Mouse (Mus musculus): ENCODE measurements at regions not wholly inside any gene's neighbourhood (a gene's known extent, or its start where the extent isn't known, plus 50 kb on each side); places are given as distances from the start of the nearest gene placed in this dataset.

DNA sequence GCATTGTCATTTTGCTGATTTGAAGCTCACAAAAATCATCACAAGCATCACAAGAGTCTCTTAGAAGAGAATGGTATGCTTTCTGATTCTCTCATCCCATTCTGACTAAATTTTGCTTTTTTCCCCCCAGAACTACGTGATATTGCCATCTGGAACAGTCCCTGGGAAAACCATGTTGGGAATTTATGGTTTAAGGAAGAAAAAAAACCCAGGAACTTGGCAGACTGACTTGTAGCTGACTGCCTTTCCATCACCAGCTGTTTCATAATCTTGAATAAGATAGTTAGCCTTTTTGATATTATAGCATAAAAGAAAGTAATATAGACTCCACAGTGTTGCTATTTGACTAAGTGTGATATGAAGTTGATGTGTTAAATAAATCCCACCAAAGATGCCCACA lies 110.7 kb upstream of the Oprm1 start:
- Histone ChIP-seq H3K9me3 (no peaks in the 10 kb centered on the region), H3K4me3 (no peak overlapping the region), H3K27ac (no peak overlapping the region), H3K27me3 (no peaks in the 10 kb centered on the region), H3K36me3 (no peaks in the 10 kb centered on the region), H3K4me1 (no peaks in the 10 kb centered on the region), H3K4me2 (no peak overlapping the region), H3K9ac (no peak overlapping the region)
- ATAC-seq (ENCODE audit: borderline replicate concordance, extremely low read depth, low FRiP score, low TSS enrichment): no peak
- WGBS: 15% methylated on average over 1 of the region's 1 CpGs

DNA sequence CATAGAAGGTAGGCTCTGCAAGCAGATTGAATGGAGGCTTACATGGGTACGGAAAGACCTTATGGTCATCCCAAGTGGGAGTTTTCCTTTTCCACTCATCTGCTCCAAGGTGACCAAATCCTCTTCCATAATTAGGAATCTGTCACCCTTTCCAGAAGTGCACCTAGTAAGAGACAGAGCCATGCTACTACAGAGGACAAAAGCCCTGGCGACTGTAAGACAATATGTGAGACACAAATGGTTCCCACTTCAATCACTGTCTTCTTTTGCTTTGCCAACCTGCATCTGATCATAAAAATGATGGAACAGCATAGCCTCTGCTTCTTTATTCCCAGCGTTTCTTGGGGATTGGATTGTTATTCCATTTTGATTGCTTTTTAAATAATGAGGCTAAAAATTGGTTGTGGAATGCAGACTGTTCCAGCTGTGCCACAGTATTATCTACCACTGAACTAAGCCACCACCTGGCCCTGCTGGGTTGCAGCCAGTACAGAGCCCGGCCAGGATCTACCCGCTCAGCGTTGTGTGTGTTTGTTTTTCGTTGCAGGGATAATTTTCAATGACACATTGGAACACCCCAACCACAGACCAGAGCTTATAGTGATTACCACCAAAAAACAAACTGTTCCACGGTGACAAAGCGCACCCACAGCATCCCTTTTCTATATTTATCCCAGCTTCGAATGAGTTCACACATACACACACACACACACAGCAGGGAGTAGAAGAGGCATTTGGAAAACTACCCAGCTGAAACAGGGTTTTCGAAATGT lies 72.8 kb upstream of the Oprm1 start:
- H3K4me1 ChIP-seq: no peaks in the 10 kb centered on the region
- no peaks in the 10 kb centered on the region for H3K27me3 ChIP-seq
- 74% methylated on average over 11 of the region's 11 CpGs for WGBS
- no peak overlapping the region for H3K9ac ChIP-seq
- no peak overlapping the region for H3K4me2 ChIP-seq
- H3K4me3 ChIP-seq: no peak overlapping the region
- no peak overlapping the region for H3K27ac ChIP-seq
- H3K9me3 ChIP-seq: no peaks in the 10 kb centered on the region
- no peaks in the 10 kb centered on the region for H3K36me3 ChIP-seq
- ATAC-seq (ENCODE audit: borderline replicate concordance, extremely low read depth, low FRiP score, low TSS enrichment): no peak

DNA sequence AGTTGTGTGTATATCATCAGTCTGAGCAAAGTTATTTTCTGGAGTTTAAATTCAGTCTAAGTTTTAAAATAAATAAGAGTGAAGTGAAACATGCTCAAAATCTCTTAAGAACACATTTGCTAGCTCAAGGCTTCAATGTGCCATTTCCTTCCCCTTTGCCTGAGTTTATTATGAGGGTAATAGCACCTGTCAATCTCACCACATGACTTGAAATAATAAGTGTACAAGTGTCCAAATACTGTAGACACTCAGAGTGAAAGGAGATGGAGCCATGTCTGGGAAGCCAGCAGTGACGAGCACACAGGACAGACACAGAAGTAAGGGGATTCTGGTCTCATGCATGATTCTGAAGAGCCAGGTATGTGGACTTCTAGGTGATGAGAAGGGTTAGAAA lies 72.2 kb upstream of the Oprm1 start:
- no peaks in the 10 kb centered on the region for H3K27me3 ChIP-seq

More for the DNA sequence above, 72.2 kb upstream of the Oprm1 start:
- Histone ChIP-seq H3K4me2 (no peak overlapping the region), H3K4me3 (no peak overlapping the region), H3K36me3 (no peaks in the 10 kb centered on the region), H3K4me1 (no peaks in the 10 kb centered on the region), H3K27ac (no peak overlapping the region), H3K9ac (no peak overlapping the region), H3K9me3 (no peaks in the 10 kb centered on the region)
- ATAC-seq (ENCODE audit: borderline replicate concordance, extremely low read depth, low FRiP score, low TSS enrichment): no peak
- 86% methylated on average over 1 of the region's 1 CpGs for WGBS
